Mouse (Mus musculus) MEL (cell line): ENCODE measurements around the gene Dchs2. TPM values are rescaled to one million over a fixed set of nuclear protein-coding genes. Genes with fewer than 3 reads are reported as not detected.

Source experiments
- DNase-seq: peaks from one replicate; pipeline ENCODE4 v3.0.0; 2011; ENCODE audit warnings: low read depth, low spot score
- H3K27ac ChIP-seq: 2 replicates; pipeline ENCODE4 v1.5.1; 2012; ENCODE audit warnings: low read depth, mild to moderate bottlenecking, control low read depth, low read length, moderate library complexity; ENCODE audit not compliant: control insufficient read depth
- H3K27me3 ChIP-seq, 2 experiments: fragments of 150-350 bp in 1 of 2; sonication (generic) in 1 of 2; 2 replicates each; pipeline ENCODE4 v1.6.1; 2012; ENCODE audit warnings: low read length in 2 of 2, mild to moderate bottlenecking in 2 of 2, improper control_type of control experiment in 1 of 2, moderate library complexity in 1 of 2; ENCODE audit not compliant: insufficient read depth in 2 of 2, control insufficient read depth in 1 of 2
- H3K36me3 ChIP-seq, 2 experiments: 2 replicates each; pipeline ENCODE4 v1.6.1; 2012 to 2014; ENCODE audit warnings: low read length in 2 of 2, improper control_type of control experiment in 1 of 2, inconsistent platforms in 1 of 2, mild to moderate bottlenecking in 1 of 2; ENCODE audit not compliant: insufficient read depth in 2 of 2, control insufficient read depth in 1 of 2
- H3K4me1 ChIP-seq, 2 experiments: fragments of 150-350 bp in 1 of 2; sonication (generic) in 1 of 2; 2 replicates each; pipeline ENCODE4 v1.6.1; 2012; ENCODE audit warnings: low read length in 2 of 2, improper control_type of control experiment in 1 of 2, mild to moderate bottlenecking in 1 of 2; ENCODE audit not compliant: insufficient read depth in 2 of 2, control insufficient read depth in 1 of 2
- H3K4me3 ChIP-seq, 2 experiments: fragments of 150-350 bp in 1 of 2; sonication (generic) in 1 of 2; 2 replicates each; pipeline ENCODE4 v1.5.1; 2012; ENCODE audit warnings: low read depth in 2 of 2, low read length in 2 of 2, mild to moderate bottlenecking in 2 of 2, moderate library complexity in 2 of 2, control low read depth in 1 of 2, improper control_type of control experiment in 1 of 2; ENCODE audit not compliant: control insufficient read depth in 1 of 2, insufficient read depth in 1 of 2
- H3K79me2 ChIP-seq: 2 replicates; pipeline ENCODE4 v1.6.1; 2012; ENCODE audit warnings: mild to moderate bottlenecking, low read length, moderate library complexity; ENCODE audit not compliant: control insufficient read depth, poor library complexity, insufficient read depth
- H3K9ac ChIP-seq: 2 replicates; pipeline ENCODE4 v1.6.1; 2012; ENCODE audit warnings: low read depth, mild to moderate bottlenecking, control low read depth, low read length, moderate library complexity; ENCODE audit not compliant: control insufficient read depth, poor library complexity, severe bottlenecking
- H3K9me3 ChIP-seq: fragments of 150-350 bp; sonication (generic); replicated peaks from 2 replicates; pipeline ENCODE4 v1.6.1; 2012; ENCODE audit warnings: mild to moderate bottlenecking, low read length, improper control_type of control experiment, moderate library complexity; ENCODE audit not compliant: insufficient read depth
- BHLHE40 ChIP-seq: IDR thresholded peaks from 2 replicates; pipeline ENCODE4 v1.6.1; 2012; ENCODE audit warnings: low read depth, mild to moderate bottlenecking, inconsistent platforms, low read length, improper control_type of control experiment, borderline replicate concordance
- CHD2 ChIP-seq: IDR thresholded peaks from 2 replicates; pipeline ENCODE4 v1.6.1; 2011; ENCODE audit warnings: low read length, improper control_type of control experiment
- CTCF ChIP-seq, 3 experiments: IDR thresholded peaks in 2 of 3; conservative IDR thresholded peaks in 1 of 3; 2 replicates each; pipeline ENCODE4 v1.5.1; 2011 to 2012; ENCODE audit warnings: low read length in 3 of 3, low read depth in 2 of 3, mild to moderate bottlenecking in 2 of 3, improper control_type of control experiment in 1 of 3, inconsistent platforms in 1 of 3, mixed read lengths in 1 of 3, moderate library complexity in 1 of 3; ENCODE audit not compliant: control insufficient read depth in 1 of 3, insufficient read depth in 1 of 3, poor library complexity in 1 of 3, severe bottlenecking in 1 of 3
- ELF1 ChIP-seq: IDR thresholded peaks from 2 replicates; pipeline ENCODE4 v1.6.1; 2014; ENCODE audit warnings: low read depth, mild to moderate bottlenecking, inconsistent platforms, low read length, improper control_type of control experiment, moderate library complexity
- EP300 ChIP-seq, 2 experiments: IDR thresholded peaks; 2 replicates each; pipeline ENCODE4 v1.6.1; 2011; ENCODE audit warnings: improper control_type of control experiment in 2 of 2, low read length in 2 of 2, low read depth in 1 of 2, mild to moderate bottlenecking in 1 of 2
- ETS1 ChIP-seq: IDR thresholded peaks from 2 replicates; pipeline ENCODE4 v1.6.1; 2012; ENCODE audit warnings: low read depth, mild to moderate bottlenecking, inconsistent platforms, low read length, improper control_type of control experiment, moderate library complexity
- GABPA ChIP-seq: IDR thresholded peaks from 2 replicates; pipeline ENCODE4 v1.6.1; 2012; ENCODE audit warnings: low read depth, mild to moderate bottlenecking, inconsistent platforms, low read length, improper control_type of control experiment, moderate library complexity
- GATA1 ChIP-seq: IDR thresholded peaks from 2 replicates; pipeline ENCODE4 v1.6.1; 2011; ENCODE audit warnings: low read depth, low read length, improper control_type of control experiment
- JUND ChIP-seq: IDR thresholded peaks from 2 replicates; pipeline ENCODE4 v1.6.1; 2011; ENCODE audit warnings: low read depth, mild to moderate bottlenecking, improper control_type of control experiment, low read length
- MAX ChIP-seq: IDR thresholded peaks from 2 replicates; pipeline ENCODE4 v1.6.1; 2011; ENCODE audit warnings: low read length, improper control_type of control experiment
- MYB ChIP-seq: IDR thresholded peaks from 2 replicates; pipeline ENCODE4 v1.6.1; 2011; ENCODE audit warnings: mild to moderate bottlenecking, low read depth, low read length, improper control_type of control experiment
- MYC ChIP-seq: IDR thresholded peaks from 2 replicates; pipeline ENCODE4 v1.6.1; 2011; ENCODE audit warnings: low read depth, mild to moderate bottlenecking, low read length, improper control_type of control experiment, moderate library complexity
- NELFE ChIP-seq: IDR thresholded peaks from 2 replicates; pipeline ENCODE4 v1.6.1; 2011; ENCODE audit warnings: low read depth, low read length, improper control_type of control experiment
- RAD21 ChIP-seq: IDR thresholded peaks from 2 replicates; pipeline ENCODE4 v1.6.1; 2011; ENCODE audit warnings: mild to moderate bottlenecking, low read depth, low read length, improper control_type of control experiment
- SIN3A ChIP-seq: IDR thresholded peaks from 2 replicates; pipeline ENCODE4 v1.6.1; 2012; ENCODE audit warnings: low read length, improper control_type of control experiment, inconsistent platforms
- SMC3 ChIP-seq: IDR thresholded peaks from 2 replicates; pipeline ENCODE4 v1.6.1; 2011; ENCODE audit warnings: low read depth, low read length, improper control_type of control experiment
- USF2 ChIP-seq, 2 experiments: IDR thresholded peaks; 2 replicates each; pipeline ENCODE4 v1.6.1; 2011 to 2012; ENCODE audit warnings: improper control_type of control experiment in 2 of 2, low read length in 2 of 2, borderline replicate concordance in 1 of 2, inconsistent platforms in 1 of 2, low read depth in 1 of 2, mild to moderate bottlenecking in 1 of 2; ENCODE audit not compliant: insufficient read depth in 1 of 2
- ZNF384 ChIP-seq: IDR thresholded peaks from 2 replicates; pipeline ENCODE4 v1.6.1; 2012; ENCODE audit warnings: low read depth, mild to moderate bottlenecking, inconsistent platforms, low read length, improper control_type of control experiment
- polyA plus RNA-seq, 2 experiments: library from polyadenylated mRNA; stranded (reverse) in 1 of 2; unstranded in 1 of 2; fragments of >175 nt in 1 of 2; fragments of >200 nt in 1 of 2; gene quantifications; 2 replicates each; pipeline versions ENCODE4 v1.2.1 to v1.2.4; 2012; ENCODE audit warnings: low replicate concordance in 2 of 2, low read depth in 1 of 2; ENCODE audit not compliant: insufficient read length in 2 of 2, insufficient read depth in 1 of 2, missing spikeins in 1 of 2
- total RNA-seq: library from RNA; depleted of rRNA; stranded (reverse); fragments of 300-350 nt; gene quantifications from 2 replicates; pipeline ENCODE4 v1.2.3, GENCODE M21; 2012

The Dchs2 gene
- total and polyA plus RNA-seq, 3 experiments: not detected

GRCm38 (mm10) chr3:83303876-83304275, 176.1 kb downstream of the Dchs2 start:
- H3K36me3 ChIP-seq: no peaks in the 10 kb centered on the region
- H3K27ac ChIP-seq: no peak overlapping the region
- no peak overlapping the region for H3K4me3 ChIP-seq
- DNase-seq: peak; percentile 2
- no peaks in the 10 kb centered on the region for H3K4me1 ChIP-seq
- H3K9ac ChIP-seq: no peak overlapping the region
- no peaks in the 10 kb centered on the region for H3K27me3 ChIP-seq
- H3K79me2 ChIP-seq: no peaks in the 10 kb centered on the region
- H3K9me3 ChIP-seq: no peaks in the 10 kb centered on the region
- TF ChIP-seq CTCF (IDR thresholded peaks at IDR 0.05 in 2 of 3, conservative IDR thresholded peaks at IDR 0.05 in 1 of 3; ENCODE audit: control insufficient read depth in 1 of 3, insufficient read depth in 1 of 3, low read depth in 2 of 3, low read length in 3 of 3, poor library complexity in 1 of 3, severe bottlenecking in 1 of 3) (peak in 1 of 3 experiments; percentile 10; a peak in 2 of 6 replicates), CHD2 (no peak), SMC3 (no peak), RAD21 (peak; percentile 4; the same call in 1 of the 2 replicates)

GRCm38 (mm10) chr3:83345928-83346327, 218.2 kb downstream of the Dchs2 start:
- no peaks in the 10 kb centered on the region for H3K27me3 ChIP-seq
- H3K9me3 ChIP-seq: no peaks in the 10 kb centered on the region
- H3K4me1 ChIP-seq: no peaks in the 10 kb centered on the region
- TF ChIP-seq ELF1: no peak
- TF ChIP-seq GATA1: no peak
- TF ChIP-seq MAX: no peak
- TF ChIP-seq GABPA: no peak
- no peak for TF ChIP-seq MYB
- no peak for TF ChIP-seq USF2 (IDR thresholded peaks at IDR 0.05; ENCODE audit: borderline replicate concordance in 1 of 2, insufficient read depth in 1 of 2, low read depth in 1 of 2, low read length in 2 of 2)
- TF ChIP-seq MYC: no peak
- TF ChIP-seq ETS1: no peak
- no peak for TF ChIP-seq BHLHE40
- no peak for TF ChIP-seq SIN3A
- TF ChIP-seq NELFE: no peak
- TF ChIP-seq, all 39 proteins: peak for 0
- Histone ChIP-seq H3K27ac (no peak overlapping the region), H3K36me3 (no peaks in the 10 kb centered on the region), H3K79me2 (no peaks in the 10 kb centered on the region), H3K4me3 (no peak overlapping the region), H3K9ac (no peak overlapping the region)
- DNase-seq: no peak

GRCm38 (mm10) chr3:83368500-83369068, 240.8 kb downstream of the Dchs2 start:
- Histone ChIP-seq H3K4me3 (no peak overlapping the region), H3K4me1 (no peaks in the 10 kb centered on the region), H3K9me3 (no peaks in the 10 kb centered on the region), H3K79me2 (no peaks in the 10 kb centered on the region), H3K9ac (no peak overlapping the region), H3K36me3 (no peaks in the 10 kb centered on the region), H3K27me3 (no peaks in the 10 kb centered on the region), H3K27ac (no peak overlapping the region)
- TF ChIP-seq EP300 (IDR thresholded peaks at IDR 0.05; ENCODE audit: low read depth in 1 of 2, low read length in 2 of 2) (no peak), MAX (no peak), JUND (no peak), ZNF384 (no peak)
- no peak for DNase-seq
